Mouse (Mus musculus) G1E-ER4 (cell line): Measurements from ENCODE around the gene Gm17555. TPM values are rescaled to one million over a fixed set of nuclear protein-coding genes. Genes with fewer than 3 reads are reported as not detected.
"Not testable (repeated sequence)": the region's sequence is repeated elsewhere in the genome, so short reads cannot be mapped to it uniquely, and the experiment has no call there.

ENCODE experiments used
- GATA1 ChIP-seq: IDR thresholded peaks from one replicate; pipeline ENCODE4 v1.8.0; 2012; ENCODE audit warnings: low read length, inconsistent platforms
- polyA plus RNA-seq: library from polyadenylated mRNA; stranded (reverse); fragments of >175 nt; gene quantifications from 2 replicates; pipeline ENCODE4 v1.2.3, GENCODE M21; 2012

Gene Gm17555
- polyA plus RNA-seq = not detected in 2 replicates

DNA sequence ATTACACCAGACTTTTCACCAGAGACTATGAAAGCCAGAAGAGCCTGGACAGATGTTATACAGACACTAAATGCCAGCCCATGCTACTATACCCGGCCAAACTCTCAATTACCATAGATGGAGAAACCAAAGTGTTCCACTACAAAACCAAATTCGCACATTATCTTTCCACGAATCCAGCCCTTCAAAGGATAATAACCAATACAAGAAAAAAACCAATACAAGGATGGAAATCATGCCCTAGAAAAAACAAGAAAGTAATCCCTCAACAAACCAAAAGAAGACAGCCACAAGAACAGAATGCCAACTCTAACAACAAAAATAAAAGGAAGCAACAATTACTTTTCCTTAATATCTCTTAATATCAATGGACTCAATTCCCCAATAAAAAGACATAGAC lies at the start of gene Gm17555:
Gene Gm17555, plus strand, starts transcription at position 301 of the 400 bp plus-strand sequence.
- TF ChIP-seq GATA1 = not testable (repeated sequence)

DNA sequence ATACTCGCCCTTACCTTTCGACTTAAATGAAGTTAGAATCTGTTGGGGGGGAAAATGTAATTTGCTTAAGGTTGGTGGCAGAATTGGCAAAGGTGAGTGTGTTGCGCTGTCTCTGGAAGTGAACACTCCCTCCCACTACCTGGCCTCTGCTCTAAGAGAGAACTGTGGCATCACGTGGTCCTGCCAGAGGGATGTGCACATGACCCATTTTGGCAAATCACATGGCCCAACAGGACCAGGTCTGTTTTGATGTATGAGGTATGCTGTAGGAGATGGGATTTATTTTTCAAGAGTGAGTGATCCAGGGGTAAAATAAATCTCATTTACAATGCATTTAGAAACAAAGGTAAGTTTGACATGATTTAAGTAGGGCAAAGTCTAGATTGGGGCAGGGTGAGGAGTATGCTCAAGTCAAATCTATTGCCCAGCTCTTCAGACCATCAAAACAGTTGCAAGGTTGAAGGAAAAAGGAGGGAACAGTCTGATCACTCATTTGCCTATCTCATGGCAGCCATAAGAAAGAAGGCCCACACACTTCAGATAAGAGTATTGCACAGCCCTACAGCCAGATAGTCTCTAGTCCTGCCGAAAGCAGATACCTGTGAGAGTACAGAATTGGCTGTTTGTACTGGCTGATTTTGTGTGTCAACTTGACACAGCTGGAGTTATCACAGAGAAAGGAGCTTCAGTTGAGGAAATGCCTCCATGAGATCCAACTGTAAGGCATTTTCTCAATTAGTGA lies 49.5 kb upstream of the Gm17555 start:
- TF ChIP-seq GATA1 = peak; percentile 95

DNA sequence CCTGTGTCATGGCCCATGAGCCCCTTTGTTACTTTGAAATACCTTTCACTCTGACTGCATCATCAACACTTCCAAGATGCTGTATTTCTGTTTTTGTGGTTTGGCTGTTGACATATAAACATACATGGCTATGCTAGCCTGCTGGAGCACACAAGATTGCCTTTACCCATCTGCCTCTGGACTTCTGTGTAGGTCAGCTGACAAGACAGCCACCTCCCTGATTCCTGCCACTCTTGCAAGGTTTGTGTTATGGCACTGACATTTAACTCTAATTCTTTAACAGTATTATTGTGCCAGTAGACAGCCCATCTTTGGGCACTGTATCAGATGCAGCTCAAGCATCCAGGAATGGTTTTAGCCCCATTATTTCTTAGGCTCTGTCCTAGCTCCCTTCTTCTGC lies 48.6 kb upstream of the Gm17555 start:
- TF ChIP-seq GATA1 = no peak

DNA sequence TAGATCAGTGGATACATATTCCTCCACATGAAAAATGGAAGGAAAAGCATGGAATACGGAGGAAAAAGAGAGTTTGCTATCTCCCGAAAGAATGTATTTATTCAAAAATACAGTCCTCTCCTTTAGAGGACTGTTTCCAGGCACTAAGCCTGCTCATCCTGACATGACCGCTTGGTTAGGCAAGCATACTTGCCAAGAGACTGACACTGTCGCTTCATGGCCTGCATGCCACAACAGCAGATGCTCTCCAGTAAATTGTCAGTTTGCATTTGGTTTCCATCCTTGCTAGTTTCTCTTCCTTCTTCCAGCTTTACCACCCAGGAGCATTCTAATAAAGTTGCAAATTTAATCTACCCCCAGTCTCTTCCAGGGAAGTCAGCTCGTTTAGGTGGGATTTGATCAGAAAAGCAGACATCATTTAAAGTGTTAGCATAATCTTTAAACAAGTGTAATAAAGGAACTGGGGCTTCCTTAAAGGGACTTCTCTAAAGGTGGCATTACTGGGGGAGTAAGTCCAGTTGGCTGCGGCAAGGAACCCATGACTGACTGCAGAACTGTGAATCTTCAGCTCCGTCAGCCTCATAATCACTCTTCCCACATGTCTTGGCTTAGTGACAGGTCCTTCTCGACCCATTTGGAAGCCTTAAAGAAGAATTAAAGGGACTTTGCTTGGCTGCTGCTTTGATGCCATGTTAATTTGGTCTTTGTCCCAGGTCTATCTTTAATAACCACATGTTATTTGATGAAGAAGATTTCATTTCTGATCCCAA lies 47.9 kb upstream of the Gm17555 start:
- TF ChIP-seq GATA1 = no peak

DNA sequence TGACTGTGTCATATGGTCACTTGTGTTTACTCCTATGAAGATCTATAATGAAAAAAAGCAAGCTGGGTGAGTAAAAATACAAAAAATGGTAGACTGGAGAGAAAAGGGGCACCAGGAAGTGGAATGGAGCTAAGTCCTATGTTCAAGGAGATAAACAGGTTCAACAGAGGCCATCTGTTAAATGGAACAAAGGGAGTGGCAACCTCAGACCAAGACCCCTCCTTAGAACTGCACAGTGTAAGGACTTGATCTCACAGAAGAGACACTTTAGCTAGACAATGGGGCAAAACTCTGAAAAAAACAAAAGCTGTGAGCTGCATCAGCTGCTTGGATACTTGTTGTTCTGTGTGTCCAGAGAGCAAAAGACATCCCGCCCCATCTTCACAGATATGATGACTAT lies 43.5 kb upstream of the Gm17555 start:
- TF ChIP-seq GATA1 = no peak

DNA sequence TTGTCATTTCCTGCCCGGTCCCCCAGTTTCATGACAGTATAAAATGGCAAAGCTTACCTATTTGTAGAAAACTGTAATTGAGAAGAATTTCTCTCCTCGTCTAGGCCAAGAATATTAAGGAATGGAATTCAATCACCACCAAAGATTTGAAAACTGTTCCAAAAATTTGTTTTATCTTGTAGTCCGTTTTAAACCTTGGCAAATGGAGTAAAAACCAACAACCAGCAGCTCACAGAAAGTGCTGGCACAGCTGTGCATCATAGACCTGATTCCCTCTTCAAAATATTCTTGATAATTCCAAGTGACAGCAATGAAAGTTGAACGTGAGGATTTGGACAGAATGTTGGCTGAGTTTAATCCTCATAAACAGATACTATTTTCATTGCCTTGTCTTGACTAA lies 23.6 kb upstream of the Gm17555 start:
- no peak for TF ChIP-seq GATA1

DNA sequence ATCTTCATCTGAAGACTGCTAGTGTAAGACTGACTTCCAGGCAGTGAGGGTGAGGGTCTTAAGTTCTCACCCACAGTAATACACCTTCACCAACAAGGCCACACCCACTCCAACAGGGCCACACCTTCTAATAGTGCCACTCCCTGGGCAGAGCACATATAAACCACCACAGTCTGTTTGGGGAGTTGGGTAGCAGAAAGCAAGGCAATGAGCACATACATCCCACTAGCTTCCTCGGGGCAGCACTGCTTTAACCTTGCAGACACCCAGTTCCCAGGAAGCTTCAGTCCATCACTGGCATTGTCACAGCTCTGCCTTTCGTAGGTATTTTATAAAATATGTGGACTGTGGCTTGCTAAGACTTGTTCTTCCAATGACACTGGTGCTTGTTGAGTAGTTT lies 22.8 kb upstream of the Gm17555 start:
- no peak for TF ChIP-seq GATA1

DNA sequence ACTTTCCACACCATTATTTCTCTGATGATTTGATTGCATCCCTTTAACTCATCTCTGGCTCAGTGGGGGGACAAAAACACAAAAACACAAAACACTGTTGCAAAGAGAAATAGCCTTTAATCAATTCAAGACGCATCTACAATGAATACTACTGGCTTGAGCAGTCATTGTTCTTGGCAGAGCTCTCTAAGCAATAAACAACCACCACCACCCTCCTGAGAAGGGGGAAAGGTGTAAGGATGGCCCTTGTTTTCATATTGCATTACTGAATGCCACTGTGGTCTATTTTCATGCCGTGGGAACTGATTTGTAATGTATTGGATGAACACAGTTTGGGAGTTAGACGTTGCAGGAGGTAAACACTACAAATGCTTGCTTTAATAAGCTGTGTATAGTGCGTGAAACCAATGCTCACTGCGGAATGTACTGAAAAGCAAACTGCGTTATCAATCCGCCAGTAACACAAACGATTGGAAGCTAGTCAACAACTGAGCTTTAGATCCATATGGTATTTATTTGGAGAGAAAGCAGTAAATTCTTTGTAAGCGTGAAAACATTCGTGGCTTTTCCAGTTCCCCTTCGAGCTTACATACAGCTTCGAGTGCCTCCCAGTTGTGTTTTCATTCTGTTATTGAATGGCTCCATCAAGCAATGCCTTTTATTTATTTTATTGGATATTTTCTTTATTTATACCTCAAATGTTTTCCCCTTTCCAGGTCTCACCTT lies 19.1 kb upstream of the Gm17555 start:
- no peak for TF ChIP-seq GATA1

DNA sequence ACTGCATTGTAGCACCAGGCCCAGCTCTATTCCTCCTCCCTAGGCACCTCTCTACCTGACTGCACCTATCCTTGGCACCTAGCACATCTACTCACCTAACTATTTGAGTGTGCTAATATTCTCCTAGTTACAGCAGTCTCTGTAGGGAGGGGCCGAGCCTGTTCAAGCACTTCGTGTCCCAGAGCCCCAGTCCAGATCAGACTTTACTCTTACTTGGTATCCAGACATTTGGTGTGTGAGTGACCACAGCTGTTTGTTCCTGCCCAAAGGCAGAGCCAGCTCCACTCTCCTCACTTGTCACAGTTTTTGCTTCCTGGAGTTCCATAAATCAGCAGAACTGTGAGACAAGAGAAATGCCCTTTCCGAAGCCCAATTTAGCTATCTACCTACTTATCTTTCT lies 15.9 kb upstream of the Gm17555 start:
- TF ChIP-seq GATA1 = no peak

DNA sequence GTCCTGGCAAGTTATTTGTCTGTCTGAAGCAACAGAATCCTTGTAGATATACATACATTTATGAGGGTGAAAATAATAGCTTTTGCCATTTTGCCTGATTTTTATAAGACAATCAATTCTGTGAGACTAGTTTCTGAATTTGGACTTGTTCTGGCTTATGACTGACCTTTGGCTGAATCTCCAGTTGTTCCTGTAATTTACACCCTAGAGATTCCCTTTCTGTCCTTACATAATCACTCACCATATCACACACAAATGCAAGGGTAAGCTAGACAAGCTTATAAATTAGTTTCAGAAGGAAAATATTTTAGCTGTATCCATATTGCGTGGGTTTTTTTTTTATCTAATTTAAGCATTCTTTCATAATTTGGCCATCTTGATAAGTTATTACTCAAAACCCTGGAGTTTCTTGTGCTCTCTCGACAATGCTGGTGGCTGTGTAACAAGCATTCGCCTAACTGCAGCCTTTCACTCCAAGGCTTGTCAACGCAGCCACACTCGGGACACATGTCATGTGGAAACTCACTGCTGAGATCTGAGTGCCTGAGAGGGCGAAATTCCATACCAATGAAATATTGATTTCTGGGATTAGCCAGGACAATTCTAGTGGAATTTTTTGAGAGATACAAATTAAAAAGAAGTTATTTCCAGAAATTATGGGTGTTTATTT lies 3.8 kb upstream of the Gm17555 start:
- no peak for TF ChIP-seq GATA1

DNA sequence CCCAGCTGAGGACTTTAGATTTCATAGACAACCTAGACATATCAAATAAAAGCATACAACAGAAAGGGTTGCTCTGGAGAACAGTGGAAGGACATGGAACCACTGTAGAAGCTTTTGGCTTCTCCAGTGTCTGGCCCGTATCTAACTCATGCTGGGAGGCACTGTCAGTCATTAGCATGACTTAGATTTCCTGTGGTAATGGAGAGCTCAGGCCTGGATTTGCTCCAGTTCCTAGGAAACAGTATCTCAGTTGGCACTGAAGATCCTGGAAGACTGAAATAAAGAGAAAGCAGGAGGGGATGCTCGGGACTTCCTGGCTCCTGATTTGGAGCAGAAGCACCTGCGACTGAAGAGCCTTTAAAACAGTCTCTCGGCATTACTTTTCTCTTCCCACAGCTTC lies 12.7 kb downstream of the Gm17555 start:
- TF ChIP-seq GATA1 = no peak

DNA sequence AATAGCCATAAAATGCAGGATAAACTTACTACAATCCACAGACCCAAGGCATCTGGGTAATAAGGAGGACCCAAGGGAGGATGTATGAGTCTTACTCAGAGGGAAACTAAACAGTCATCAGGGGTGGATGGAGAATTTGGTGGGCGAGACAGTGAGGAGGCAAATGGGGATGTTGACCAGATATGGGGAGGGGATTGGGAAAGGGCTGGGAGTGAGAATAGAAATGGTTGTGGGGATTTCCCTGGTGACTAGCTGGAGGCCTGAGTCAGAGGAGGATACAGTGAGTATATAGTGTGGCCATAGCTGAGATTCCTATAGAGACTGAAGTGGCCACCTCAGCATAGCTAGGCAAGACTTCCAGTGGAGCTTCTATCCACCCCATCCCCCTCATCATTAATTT lies 16.8 kb downstream of the Gm17555 start:
- no peak for TF ChIP-seq GATA1

DNA sequence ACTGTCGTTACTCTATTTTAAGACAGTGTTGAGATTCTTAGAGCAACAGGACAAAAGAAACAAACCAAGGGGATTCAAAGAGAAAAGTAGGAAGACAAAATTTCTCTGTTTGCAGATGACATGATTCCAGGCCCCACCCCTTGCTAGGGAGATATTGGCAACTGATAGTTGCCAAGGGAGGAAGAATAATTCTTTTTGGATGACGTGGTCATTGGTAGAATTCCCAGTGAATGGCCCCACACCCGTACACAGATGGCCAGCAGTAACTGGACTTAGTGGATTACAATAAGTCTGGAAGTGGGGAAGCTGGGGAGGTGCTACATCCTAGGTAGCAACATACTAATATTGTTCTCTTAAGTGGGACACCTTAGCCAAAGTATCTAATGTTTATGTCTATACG lies 22.0 kb downstream of the Gm17555 start:
- no peak for TF ChIP-seq GATA1

DNA sequence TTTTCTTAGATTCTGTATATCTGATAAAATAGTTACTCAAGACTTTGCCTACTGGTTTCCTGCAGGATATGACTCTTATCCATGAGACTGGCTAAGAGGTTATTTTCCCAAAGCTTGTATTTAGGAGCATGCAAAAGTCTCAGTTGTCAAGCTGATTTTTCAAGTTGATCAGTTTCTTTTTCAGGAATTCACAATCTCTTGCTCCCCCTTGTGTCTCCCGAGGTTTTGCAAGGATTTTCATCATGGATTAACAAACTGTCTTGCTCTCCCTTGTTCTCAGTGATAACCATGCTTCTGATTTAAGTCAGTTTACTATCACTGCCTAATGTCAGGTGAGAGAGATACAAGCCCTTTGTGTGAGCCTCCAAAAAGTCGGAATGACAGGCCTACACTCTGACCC lies 30.5 kb downstream of the Gm17555 start:
- TF ChIP-seq GATA1 = no peak

DNA sequence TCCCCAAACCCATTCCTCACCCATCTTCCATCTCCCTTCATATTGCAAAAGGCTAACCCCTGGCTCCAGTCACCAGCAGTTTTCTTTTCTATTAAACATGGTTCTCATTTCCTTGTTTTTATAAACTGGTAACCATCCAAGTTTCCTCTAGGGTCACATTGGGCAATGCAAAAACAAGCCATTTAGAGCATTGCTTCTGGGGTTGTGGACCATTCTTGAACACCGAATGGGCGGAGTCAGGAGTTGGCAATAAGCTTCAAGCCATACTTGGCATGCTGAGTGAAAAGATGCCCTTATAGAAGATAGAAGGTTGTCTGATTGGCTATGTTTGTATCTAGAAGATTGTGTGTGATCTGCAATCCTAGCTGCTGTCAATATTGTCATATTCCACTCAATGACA lies 33.6 kb downstream of the Gm17555 start:
- no peak for TF ChIP-seq GATA1

DNA sequence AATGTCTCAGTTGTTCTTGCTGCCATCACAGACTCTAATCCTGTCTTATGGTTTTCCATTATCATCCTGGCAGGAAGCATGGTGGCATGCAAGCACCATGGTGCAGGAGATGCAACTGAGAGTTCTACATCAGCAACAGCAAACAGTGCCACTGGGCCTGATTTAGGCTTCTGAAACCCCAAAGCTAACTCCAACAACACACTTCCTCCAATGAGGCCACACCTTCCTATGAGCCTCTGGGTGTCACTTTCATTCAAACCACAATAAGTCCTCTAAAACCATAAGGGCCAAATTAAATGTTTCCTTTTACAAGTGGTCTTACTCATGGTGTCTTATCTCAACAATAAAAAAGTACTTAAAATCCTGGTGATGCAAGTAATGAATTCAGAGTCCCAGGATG lies 37.3 kb downstream of the Gm17555 start:
- TF ChIP-seq GATA1 = no peak

Other genes starting within 250 kb of the Gm17555 start
- 0.02 TPM in 1 of 2 replicates, not detected in the other for gene Fgf7, start 180.4 kb upstream of the Gm17555 start, polyA plus RNA-seq
- not detected in 2 replicates for gene Fam227b, start 63.1 kb upstream of the Gm17555 start, polyA plus RNA-seq
- 1.2 and 1.4 TPM in 2 replicates for gene Dtwd1, start 63.0 kb upstream of the Gm17555 start, polyA plus RNA-seq